Mouse (Mus musculus): Measurements from ENCODE around the gene Csnk1d. TPM values are rescaled to one million over a fixed set of nuclear protein-coding genes. Genes with fewer than 3 reads are reported as not detected.

The Csnk1d gene
- polyA plus RNA-seq, 1 experiment from 2014 or later: 120 TPM

GRCm38 (mm10) chr11:120950281-120951202 is 40.6 kb downstream of the Csnk1d start:
- 2% methylated on average over 39 of the region's 39 CpGs for whole genome bisulfite sequencing
- peak; percentile 77 for ATAC-seq (ENCODE audit: insufficient number of reproducible peaks, low FRiP score, low TSS enrichment, low read depth)
- peaks cover 46% of the 10 kb centered on the region for H3K4me1 ChIP-seq
- H3K27me3 ChIP-seq: no peaks in the 10 kb centered on the region
- H3K9me3 ChIP-seq: no peaks in the 10 kb centered on the region
- peaks cover 5% of the 10 kb centered on the region for H3K36me3 ChIP-seq
- peak overlapping the region; percentile 83 for H3K4me2 ChIP-seq
- peak overlapping the region; percentile 55 for H3K9ac ChIP-seq
- H3K4me3 ChIP-seq: peak overlapping the region; percentile 57
- peak overlapping the region; percentile 77 for H3K27ac ChIP-seq

DNA sequence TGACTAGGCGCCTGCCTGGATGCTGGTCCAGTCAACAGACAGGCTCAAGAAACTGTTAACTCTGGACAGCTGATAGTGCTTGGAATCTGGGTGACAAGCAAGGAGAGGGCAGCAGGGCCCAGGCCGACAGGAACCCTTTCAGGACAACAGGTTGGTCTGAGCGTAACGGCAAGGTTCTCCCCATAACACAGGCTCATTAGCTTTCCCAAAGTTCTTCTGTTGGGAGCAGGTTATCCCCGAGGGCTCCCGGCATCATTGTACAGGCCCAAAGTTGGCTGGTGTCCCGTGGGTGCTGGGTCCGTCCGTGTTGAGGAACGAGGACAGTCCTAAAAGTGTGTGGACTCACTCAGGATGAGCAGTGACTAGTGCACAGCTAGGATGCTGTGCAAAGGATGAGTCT is 41.3 kb downstream of the Csnk1d start:
- WGBS: 17% methylated on average over 10 of the region's 10 CpGs
- H3K9me3 ChIP-seq: no peaks in the 10 kb centered on the region
- peak overlapping the region; percentile 83 for H3K4me2 ChIP-seq
- H3K36me3 ChIP-seq: no peaks in the 10 kb centered on the region
- ATAC-seq (ENCODE audit: insufficient number of reproducible peaks, low FRiP score, low TSS enrichment, low read depth): no peak
- no peaks in the 10 kb centered on the region for H3K27me3 ChIP-seq
- peak overlapping the region; percentile 57 for H3K4me3 ChIP-seq
- peak overlapping the region; percentile 77 for H3K27ac ChIP-seq
- H3K4me1 ChIP-seq: peaks cover 42% of the 10 kb centered on the region
- peak overlapping the region; percentile 55; the same call in 1 of the 2 replicates for H3K9ac ChIP-seq

GRCm38 (mm10) chr11:120948861-120949851 is 42.0 kb downstream of the Csnk1d start:
- Histone ChIP-seq H3K36me3 (no peaks in the 10 kb centered on the region), H3K9ac (peak overlapping the region; percentile 55), H3K27me3 (no peaks in the 10 kb centered on the region), H3K4me2 (peak overlapping the region; percentile 83), H3K9me3 (no peaks in the 10 kb centered on the region), H3K4me3 (peak overlapping the region; percentile 57), H3K4me1 (peaks cover 41% of the 10 kb centered on the region), H3K27ac (peak overlapping the region; percentile 77)
- ATAC-seq (ENCODE audit: insufficient number of reproducible peaks, low FRiP score, low TSS enrichment, low read depth): no peak; the same call in 1 of the 2 replicates
- 2% methylated on average over 72 of the region's 75 CpGs for WGBS

GRCm38 (mm10) chr11:120948328-120948727 is 42.8 kb downstream of the Csnk1d start, which contains the start of gene Slc16a3:
Gene Slc16a3, plus strand, starts transcription at chr11:120948480.
- Histone ChIP-seq H3K4me2 (peak within 1 kb of the TSS; percentile 83), H3K36me3 (no peaks in the 10 kb centered on the region), H3K4me1 (peaks cover 41% of the 10 kb centered on the region), H3K4me3 (peak within 1 kb of the TSS; percentile 57), H3K9me3 (no peaks in the 10 kb centered on the region), H3K27ac (peak within 1 kb of the TSS; percentile 77), H3K9ac (peak within 1 kb of the TSS; percentile 55), H3K27me3 (no peaks in the 10 kb centered on the region)
- no peak for ATAC-seq (ENCODE audit: insufficient number of reproducible peaks, low FRiP score, low TSS enrichment, low read depth)
- 20% methylated on average over 12 of the region's 12 CpGs for WGBS

- no peaks in the 10 kb centered on the region for H3K36me3 ChIP-seq
- no peaks in the 10 kb centered on the region for H3K9me3 ChIP-seq
- H3K4me3 ChIP-seq: no peak overlapping the region
- H3K27ac ChIP-seq: no peak overlapping the region
- no peak overlapping the region for H3K4me2 ChIP-seq
- ATAC-seq (ENCODE audit: insufficient number of reproducible peaks, low FRiP score, low TSS enrichment, low read depth): no peak
- no peaks in the 10 kb centered on the region for H3K27me3 ChIP-seq
- peaks cover 28% of the 10 kb centered on the region for H3K4me1 ChIP-seq
- WGBS: 81% methylated on average over 5 of the region's 5 CpGs
- H3K9ac ChIP-seq: no peak overlapping the region
Observed at GRCm38 (mm10) chr11:120945926-120946325, 45.2 kb downstream of the Csnk1d start.

DNA sequence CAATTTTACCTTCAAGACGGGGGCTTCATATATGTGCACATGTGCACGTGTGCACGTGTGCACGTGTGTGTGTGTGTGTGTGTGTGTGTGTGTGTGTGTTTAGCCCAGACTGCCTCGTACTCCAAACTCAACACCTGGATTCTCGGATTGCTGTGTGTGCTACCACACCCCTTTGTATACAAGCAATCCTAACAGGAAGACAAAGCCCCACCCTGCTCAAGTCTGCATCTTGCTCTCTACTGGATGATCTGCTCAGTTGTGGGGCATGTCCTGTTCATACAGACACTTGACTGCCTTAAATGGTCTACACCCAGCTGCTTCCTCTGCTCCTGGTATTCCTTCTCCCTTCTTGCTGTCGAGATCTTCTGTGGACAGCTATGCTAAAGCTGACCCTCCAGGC is 45.9 kb downstream of the Csnk1d start:
- 76% methylated on average over 7 of the region's 7 CpGs for WGBS
- no peak overlapping the region for H3K4me2 ChIP-seq

DNA sequence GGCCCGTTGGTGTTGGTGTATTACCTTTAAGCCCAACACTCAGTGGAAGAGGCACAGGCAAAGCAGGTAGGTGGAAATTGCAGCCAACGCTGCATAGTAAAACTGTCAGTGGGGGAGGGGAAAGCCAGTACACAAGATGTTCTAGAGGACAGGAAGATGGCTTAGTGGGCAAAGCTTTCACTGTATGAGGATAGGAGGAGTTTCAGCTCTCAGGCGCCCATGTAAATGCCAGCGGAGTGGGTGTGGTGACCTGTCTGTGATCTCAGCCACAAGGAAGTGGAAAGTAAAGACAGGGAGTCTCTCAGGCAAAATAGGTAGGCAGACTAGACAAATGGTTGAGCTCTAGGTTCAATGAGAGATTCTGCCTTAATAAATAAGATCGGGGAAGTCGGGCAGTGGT is 50.2 kb downstream of the Csnk1d start:
- Histone ChIP-seq H3K4me1 (no peaks in the 10 kb centered on the region), H3K27ac (no peak overlapping the region), H3K9ac (no peak overlapping the region), H3K4me2 (no peak overlapping the region), H3K36me3 (no peaks in the 10 kb centered on the region), H3K4me3 (no peak overlapping the region), H3K9me3 (no peaks in the 10 kb centered on the region), H3K27me3 (no peaks in the 10 kb centered on the region)
- WGBS: 79% methylated on average over 6 of the region's 6 CpGs
- no peak for ATAC-seq (ENCODE audit: insufficient number of reproducible peaks, low FRiP score, low TSS enrichment, low read depth)

More for the DNA sequence above, 45.9 kb downstream of the Csnk1d start:
- Histone ChIP-seq H3K27me3 (no peaks in the 10 kb centered on the region), H3K27ac (no peak overlapping the region), H3K4me3 (no peak overlapping the region), H3K4me1 (peaks cover 22% of the 10 kb centered on the region), H3K36me3 (no peaks in the 10 kb centered on the region), H3K9ac (no peak overlapping the region), H3K9me3 (no peaks in the 10 kb centered on the region)
- no peak for ATAC-seq (ENCODE audit: insufficient number of reproducible peaks, low FRiP score, low TSS enrichment, low read depth)

GRCm38 (mm10) chr11:120939712-120940341 is 51.3 kb downstream of the Csnk1d start:
- no peaks in the 10 kb centered on the region for H3K36me3 ChIP-seq
- no peak for ATAC-seq (ENCODE audit: insufficient number of reproducible peaks, low FRiP score, low TSS enrichment, low read depth)
- no peaks in the 10 kb centered on the region for H3K9me3 ChIP-seq
- 50% methylated on average over 6 of the region's 6 CpGs for WGBS
- H3K4me2 ChIP-seq: no peak overlapping the region
- H3K27ac ChIP-seq: no peak overlapping the region
- no peak overlapping the region for H3K4me3 ChIP-seq
- no peaks in the 10 kb centered on the region for H3K27me3 ChIP-seq
- no peaks in the 10 kb centered on the region for H3K4me1 ChIP-seq
- no peak overlapping the region for H3K9ac ChIP-seq

- 35% methylated on average over 4 of the region's 4 CpGs for WGBS
- H3K9me3 ChIP-seq: no peaks in the 10 kb centered on the region
- H3K27ac ChIP-seq: no peak overlapping the region
- H3K4me1 ChIP-seq: no peaks in the 10 kb centered on the region
- H3K27me3 ChIP-seq: no peaks in the 10 kb centered on the region
- no peak for ATAC-seq (ENCODE audit: insufficient number of reproducible peaks, low FRiP score, low TSS enrichment, low read depth)
- no peak overlapping the region for H3K4me2 ChIP-seq
- H3K4me3 ChIP-seq: no peak overlapping the region
- no peak overlapping the region for H3K9ac ChIP-seq
- no peaks in the 10 kb centered on the region for H3K36me3 ChIP-seq
Observed at GRCm38 (mm10) chr11:120938795-120939194, 52.3 kb downstream of the Csnk1d start.

DNA sequence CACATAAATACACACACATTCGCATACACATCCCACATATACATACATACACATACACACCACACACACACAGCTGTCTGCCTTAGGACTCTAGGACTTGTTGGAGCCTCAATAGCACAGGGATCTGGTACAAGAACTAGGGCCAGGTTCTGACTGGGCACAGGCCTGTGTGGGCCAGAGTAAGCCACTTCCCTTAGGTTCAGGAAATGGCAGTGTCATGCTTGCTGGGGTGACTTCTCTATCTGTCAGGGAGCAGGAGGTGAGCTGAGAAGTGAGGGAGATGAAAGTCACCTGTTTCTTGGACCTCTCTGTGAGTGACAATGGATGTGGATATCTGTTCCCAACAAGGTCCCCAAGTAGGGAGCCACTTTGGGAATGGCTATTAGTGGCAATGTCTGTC is 53.2 kb downstream of the Csnk1d start:
- H3K27me3 ChIP-seq: no peaks in the 10 kb centered on the region
- no peak overlapping the region for H3K4me3 ChIP-seq
- 97% methylated on average over 1 of the region's 1 CpGs for WGBS
- no peak overlapping the region for H3K4me2 ChIP-seq
- H3K9me3 ChIP-seq: no peaks in the 10 kb centered on the region
- no peak for ATAC-seq (ENCODE audit: insufficient number of reproducible peaks, low FRiP score, low TSS enrichment, low read depth)
- H3K36me3 ChIP-seq: no peaks in the 10 kb centered on the region
- H3K27ac ChIP-seq: no peak overlapping the region
- H3K4me1 ChIP-seq: peaks cover 3% of the 10 kb centered on the region
- H3K9ac ChIP-seq: no peak overlapping the region

Measured in limb, embryonic 15.5 days (tissue).